8 mouse cellular contexts compared by ENCODE assay signal in genomic region chr9:71128911-71129310, GRCm38 (mm10). TPM values are rescaled to one million over a fixed set of nuclear protein-coding genes. Genes with fewer than 3 reads are reported as not detected.
DNase-seq lines count a peak whose midpoint lies in the region; ATAC-seq and TF ChIP-seq lines count a peak whose summit lies in the region.
"Had no signal": no experiment of that assay in that cellular context is flagged by ENCODE, and none has a peak within 500 bp of the region (broad histone marks: within the 10 kb centered on the region; RNA-seq: fewer than 3 reads in every experiment).

No protein-coding gene starts in this region.

- H3K9ac ChIP-seq in ES-Bruce4 (ENCODE audit: low read depth, poor library complexity, severe bottlenecking): no peak overlapping the region
- H3K9ac ChIP-seq in lung, embryonic 14.5 days: no peak overlapping the region
- H3K9ac ChIP-seq: limb, embryonic 12.5 days had no signal

- H3K4me2 ChIP-seq in lung, embryonic 14.5 days: no peak overlapping the region
- H3K4me2 ChIP-seq: limb, embryonic 12.5 days had no signal

- ATAC-seq in lung, embryonic 14.5 days (ENCODE audit: insufficient read depth): no peak

- no peak for TF ChIP-seq EP300 in ES-Bruce4 (IDR thresholded peaks at IDR 0.05; ENCODE audit: insufficient read depth, low read depth, low read length)

- no peaks in the 10 kb centered on the region for H3K9me3 ChIP-seq in ES-Bruce4 (replicated peaks; ENCODE audit: control insufficient read depth, insufficient read depth, low read length, poor library complexity, severe bottlenecking)
- no peaks in the 10 kb centered on the region for H3K9me3 ChIP-seq in lung, embryonic 14.5 days (ENCODE audit: low read depth, low read length)
- H3K9me3 ChIP-seq: limb, embryonic 12.5 days had no signal

- H3K4me1 ChIP-seq in ES-Bruce4 (ENCODE audit: control insufficient read depth, insufficient read depth, low read length): no peaks in the 10 kb centered on the region
- H3K4me1 ChIP-seq in lung, embryonic 14.5 days (ENCODE audit: insufficient read depth): no peaks in the 10 kb centered on the region
- H3K4me1 ChIP-seq: limb, embryonic 12.5 days had no signal

- no peaks in the 10 kb centered on the region for H3K36me3 ChIP-seq in ES-Bruce4 (ENCODE audit: control insufficient read depth, insufficient read depth, low read length, poor library complexity, severe bottlenecking)
- H3K36me3 ChIP-seq in lung, embryonic 14.5 days (ENCODE audit: insufficient read depth): no peaks in the 10 kb centered on the region
- H3K36me3 ChIP-seq: limb, embryonic 12.5 days had no signal

- no peak overlapping the region for H3K27ac ChIP-seq in ES-Bruce4 (ENCODE audit: insufficient read depth, low read length)
- no peak overlapping the region for H3K27ac ChIP-seq in gastrocnemius, adult 2 months
- H3K27ac ChIP-seq in lung, embryonic 14.5 days (ENCODE audit: low read depth): no peak overlapping the region
- H3K27ac ChIP-seq: limb, embryonic 12.5 days had no signal

- DNase-seq in A20 (ENCODE audit: low read depth, low spot score): peak; percentile 70
- DNase-seq in c-Kit-positive CD71-positive TER-119-positive erythroid progenitor cells, embryonic 14.5 days (ENCODE audit: low spot score): peak; percentile 81
- DNase-seq in gastrocnemius, adult 2 months: peak; percentile 53
- DNase-seq in layer of hippocampus, adult 11-12 months (ENCODE audit: low spot score): peak; percentile 74
- peak; percentile 91 for DNase-seq in lung, embryonic 14.5 days
- peak; percentile 60 for DNase-seq in skeletal muscle tissue, adult 2 months (ENCODE audit: low read depth, low spot score)

- no peak overlapping the region for H3K4me3 ChIP-seq in ES-Bruce4 (ENCODE audit: low read depth, low read length)
- H3K4me3 ChIP-seq in gastrocnemius, adult 2 months: no peak overlapping the region
- no peak overlapping the region for H3K4me3 ChIP-seq in lung, embryonic 14.5 days (ENCODE audit: low read depth, low read length)
- H3K4me3 ChIP-seq: limb, embryonic 12.5 days had no signal

- no peaks in the 10 kb centered on the region; the same call in 1 of the 2 replicates for H3K27me3 ChIP-seq in ES-Bruce4 (ENCODE audit: control insufficient read depth, insufficient read depth, low read length, poor library complexity, severe bottlenecking)
- H3K27me3 ChIP-seq in lung, embryonic 14.5 days (ENCODE audit: insufficient read depth, low read length): no peaks in the 10 kb centered on the region

- TF ChIP-seq CTCF in ES-Bruce4 (IDR thresholded peaks at IDR 0.05; ENCODE audit: low read depth, low read length): peak; percentile 24
- peak; percentile 67 for TF ChIP-seq CTCF in gastrocnemius, adult 2 months (IDR thresholded peaks at IDR 0.05)
- TF ChIP-seq CTCF in lung, embryonic 14.5 days (IDR thresholded peaks at IDR 0.05; ENCODE audit: low read depth): peak; percentile 86

- no peak for TF ChIP-seq POLR2A in ES-Bruce4 (IDR thresholded peaks at IDR 0.05; ENCODE audit: insufficient read depth, low read length)

- intact Hi-C loops in gastrocnemius, adult 2 months (cut with DNase I): loop anchor here (1.0 to 10.0 kb wide), 2 partner anchors 30 to 56 kb away; no protein-coding TSS in a partner anchor

- 40% methylated on average over 5 of the region's 5 CpGs for WGBS in lung, embryonic 14.5 days

RNA-seq across cellular contexts. Expression of gene Aqp9, which starts 39.6 kb away (rescaled TPM):
- not detected in 2 replicates for polyA plus RNA-seq in ES-Bruce4 (2011; ENCODE audit: insufficient read depth, insufficient read length, low read depth, missing spikeins)
- not detected for total RNA-seq in gastrocnemius, adult 2 months (2021)
- 0.18 and 0.42 TPM in 2 replicates for polyA plus RNA-seq in lung, embryonic 14.5 days (2014; fragmentation: Nextera tagmentation; extraction: Ambion mirVana)

Comparison
In these comparisons a context has a peak if more than half of its experiments do, and no peak if none do; other contexts are left out.
1. CTCF ChIP-seq: peak in every context shown above with its lines; median percentile 86 in lung, embryonic 14.5 days; 67 in gastrocnemius, adult 2 months; 24 in ES-Bruce4.